Mouse (Mus musculus) bone marrow macrophage, adult 2 months (primary cell): ENCODE results near the gene Enpp6. TPM values are rescaled to one million over a fixed set of nuclear protein-coding genes. Genes with fewer than 3 reads are reported as not detected.

Experiments
- H3K27ac ChIP-seq: 2 replicates; pipeline ENCODE4 v1.5.1; 2012; ENCODE audit warnings: low read depth, low read length; ENCODE audit not compliant: insufficient read depth
- H3K4me1 ChIP-seq: 2 replicates; pipeline ENCODE4 v1.6.1; 2012; ENCODE audit warnings: low read length; ENCODE audit not compliant: control insufficient read depth, insufficient read depth
- H3K4me3 ChIP-seq: 2 replicates; pipeline ENCODE4 v1.5.1; 2012; ENCODE audit warnings: mild to moderate bottlenecking, low read length, moderate library complexity; ENCODE audit not compliant: insufficient read depth
- CTCF ChIP-seq: IDR thresholded peaks from 2 replicates; pipeline ENCODE4 v1.5.1; 2012; ENCODE audit warnings: low read depth, mild to moderate bottlenecking, low read length, moderate library complexity
- POLR2A ChIP-seq: IDR thresholded peaks from 2 replicates; pipeline ENCODE4 v1.6.1; 2012; ENCODE audit warnings: mild to moderate bottlenecking, low read depth, low read length, borderline replicate concordance
- polyA plus RNA-seq: library from polyadenylated mRNA; stranded (reverse); fragments of >200 nt; gene quantifications from 2 replicates; pipeline ENCODE4 v1.2.4, GENCODE M21; 2012; ENCODE audit not compliant: missing spikeins, insufficient read depth, insufficient read length

The Enpp6 gene
- polyA plus RNA-seq, 1 experiment, result 0.36 TPM

- Histone ChIP-seq H3K4me3 (no peak overlapping the region), H3K27ac (no peak overlapping the region), H3K4me1 (no peaks in the 10 kb centered on the region)
- TF ChIP-seq CTCF (no peak), POLR2A (no peak)
Observed at GRCm38 (mm10) chr8:47090021-47090420, 103.3 kb downstream of the Enpp6 start.

GRCm38 (mm10) chr8:47105617-47106016, 118.9 kb downstream of the Enpp6 start:
- Histone ChIP-seq H3K4me3 (no peak overlapping the region), H3K4me1 (no peaks in the 10 kb centered on the region), H3K27ac (no peak overlapping the region)
- TF ChIP-seq POLR2A, result no peak

GRCm38 (mm10) chr8:47114133-47114796, 127.6 kb downstream of the Enpp6 start:
- no peak overlapping the region for H3K4me3 ChIP-seq
- no peak for TF ChIP-seq CTCF
- no peak for TF ChIP-seq POLR2A
- H3K27ac ChIP-seq, result no peak overlapping the region
- no peaks in the 10 kb centered on the region for H3K4me1 ChIP-seq

- Histone ChIP-seq H3K27ac (no peak overlapping the region), H3K4me3 (no peak overlapping the region), H3K4me1 (no peaks in the 10 kb centered on the region)
- TF ChIP-seq CTCF (no peak), POLR2A (no peak)
Observed at GRCm38 (mm10) chr8:47117336-47117735, 130.6 kb downstream of the Enpp6 start.

GRCm38 (mm10) chr8:47119895-47120294, 133.2 kb downstream of the Enpp6 start:
- no peak for TF ChIP-seq CTCF
- no peak for TF ChIP-seq POLR2A
- Histone ChIP-seq H3K27ac (no peak overlapping the region), H3K4me3 (no peak overlapping the region), H3K4me1 (no peaks in the 10 kb centered on the region)

- H3K27ac ChIP-seq, result no peak overlapping the region
- H3K4me3 ChIP-seq, result no peak overlapping the region
- H3K4me1 ChIP-seq, result no peaks in the 10 kb centered on the region
- TF ChIP-seq CTCF, result no peak
- TF ChIP-seq POLR2A, result no peak
Observed at GRCm38 (mm10) chr8:47128859-47129258, 142.2 kb downstream of the Enpp6 start.

GRCm38 (mm10) chr8:47133381-47133780, 146.7 kb downstream of the Enpp6 start:
- H3K4me3 ChIP-seq, result no peak overlapping the region
- H3K4me1 ChIP-seq, result no peaks in the 10 kb centered on the region
- no peak overlapping the region for H3K27ac ChIP-seq
- no peak for TF ChIP-seq CTCF
- TF ChIP-seq POLR2A, result no peak

- no peak overlapping the region for H3K4me3 ChIP-seq
- no peak overlapping the region for H3K27ac ChIP-seq
- TF ChIP-seq CTCF, result no peak
- TF ChIP-seq POLR2A, result no peak
- no peaks in the 10 kb centered on the region for H3K4me1 ChIP-seq
Observed at GRCm38 (mm10) chr8:47134736-47135135, 148.0 kb downstream of the Enpp6 start.

- Histone ChIP-seq H3K4me3 (no peak overlapping the region), H3K4me1 (no peaks in the 10 kb centered on the region), H3K27ac (no peak overlapping the region)
- TF ChIP-seq CTCF (no peak), POLR2A (no peak)
Observed at GRCm38 (mm10) chr8:47135586-47135985, 148.9 kb downstream of the Enpp6 start.

- TF ChIP-seq CTCF (no peak), POLR2A (no peak)
- no peak overlapping the region for H3K27ac ChIP-seq
Observed at GRCm38 (mm10) chr8:47136047-47136446, 149.4 kb downstream of the Enpp6 start.

More at GRCm38 (mm10) chr8:47136047-47136446, 149.4 kb downstream of the Enpp6 start:
- no peak overlapping the region for H3K4me3 ChIP-seq
- H3K4me1 ChIP-seq, result no peaks in the 10 kb centered on the region
